Mouse (Mus musculus) heart, postnatal 0 days (tissue): ENCODE data around the gene Foxe3. TPM values are rescaled to one million over a fixed set of nuclear protein-coding genes. Genes with fewer than 3 reads are reported as not detected.

Experiments used
- ATAC-seq: fragments of 200-750 bp; cut with Nextera tagmentation; 2 replicates; pipeline ENCODE4 v1.8.0; 2017; ENCODE audit warnings: low read depth, moderate number of reproducible peaks, moderate library complexity; ENCODE audit not compliant: insufficient read depth
- DNase-seq: peaks from one replicate; pipeline ENCODE4 v3.0.0-alpha.2; 2016; ENCODE audit warnings: low spot score
- H3K27ac ChIP-seq: fragments of 300-500 bp; sonication (generic); 2 replicates; pipeline ENCODE4 v1.5.1; 2014; ENCODE audit warnings: low read depth, mild to moderate bottlenecking
- H3K27me3 ChIP-seq: fragments of 300-500 bp; sonication (generic); 2 replicates; pipeline ENCODE4 v1.6.1; 2014; ENCODE audit warnings: low read length, mixed read lengths; ENCODE audit not compliant: control insufficient read depth, insufficient read depth
- H3K36me3 ChIP-seq: fragments of 300-500 bp; sonication (generic); replicated peaks from 2 replicates; pipeline ENCODE4 v1.6.1; 2014; ENCODE audit warnings: low read length, mixed read lengths; ENCODE audit not compliant: control insufficient read depth, insufficient read depth
- H3K4me1 ChIP-seq: fragments of 300-500 bp; sonication (generic); 2 replicates; pipeline ENCODE4 v1.6.1; 2014; ENCODE audit warnings: antibody characterized with exemption; ENCODE audit not compliant: control insufficient read depth, insufficient read depth
- H3K4me2 ChIP-seq: fragments of 300-500 bp; sonication (generic); 2 replicates; pipeline ENCODE4 v1.6.1; 2014; ENCODE audit warnings: low read depth, mild to moderate bottlenecking, low read length, moderate library complexity
- H3K4me3 ChIP-seq: fragments of 300-500 bp; sonication (generic); 2 replicates; pipeline ENCODE4 v1.5.1; 2014; ENCODE audit warnings: low read depth, low read length
- H3K9ac ChIP-seq: fragments of 300-500 bp; sonication (generic); replicated peaks from 2 replicates; pipeline ENCODE4 v1.6.1; 2014; ENCODE audit warnings: low read depth, low read length, mixed read lengths
- H3K9me3 ChIP-seq: fragments of 300-500 bp; sonication (generic); replicated peaks from 2 replicates; pipeline ENCODE4 v1.6.1; 2016; ENCODE audit warnings: low read length; ENCODE audit not compliant: control insufficient read depth
- CTCF ChIP-seq: IDR thresholded peaks from 2 replicates; pipeline ENCODE4 v1.5.1; 2016; ENCODE audit warnings: antibody characterized with exemption, control low read depth, low read depth
- EP300 ChIP-seq: IDR thresholded peaks from 2 replicates; pipeline ENCODE4 v1.6.1; 2016; ENCODE audit warnings: antibody characterized with exemption, low read depth
- WGBS: fragments of 180-500 bp; shearing (Covaris S2); extraction: QIAGEN DNeasy Blood & Tissue Kit; methylation state at CpG from one replicate; pipeline ENCODE4 v1.1.7; 2014; 5-methylcytosine and 5-hydroxymethylcytosine counted together
- polyA plus RNA-seq: library from polyadenylated mRNA; unstranded; fragments of >200 nt; fragmentation: Nextera tagmentation; extraction: Ambion mirVana; gene quantifications from 2 replicates; pipeline ENCODE4 v1.2.1, GENCODE M21; 2015
- total RNA-seq: library from RNA; depleted of rRNA; stranded (reverse); fragments of >200 nt; gene quantifications from 2 replicates; pipeline ENCODE4 v1.2.3, GENCODE M21; 2014; ENCODE audit warnings: low replicate concordance

Gene Foxe3
- total and polyA plus RNA-seq, 2 experiments from 2014 or later = not detected

- ATAC-seq = peak; percentile 39
- Histone ChIP-seq H3K9ac (peak overlapping the region; percentile 41; the same call in 1 of the 2 replicates), H3K4me2 (peak overlapping the region; percentile 89), H3K9me3 (peaks cover 4% of the 10 kb centered on the region; the same call in 1 of the 2 replicates), H3K27me3 (peaks cover 97% of the 10 kb centered on the region), H3K4me1 (no peaks in the 10 kb centered on the region), H3K36me3 (no peaks in the 10 kb centered on the region), H3K4me3 (peak overlapping the region; percentile 65), H3K27ac (no peak overlapping the region)
- DNase-seq = no peak
- TF ChIP-seq CTCF (no peak), EP300 (no peak)
- 1% methylated on average over 97 of the region's 103 CpGs for WGBS
These were observed 17.6 kb downstream of the Foxe3 start for GRCm38 (mm10) chr4:114907951-114908828.

- peaks cover 97% of the 10 kb centered on the region for H3K27me3 ChIP-seq
- H3K4me2 ChIP-seq = peak overlapping the region; percentile 89
- no peak overlapping the region for H3K9ac ChIP-seq
- no peak for TF ChIP-seq EP300
- no peak for TF ChIP-seq CTCF
- no peak for ATAC-seq
- H3K36me3 ChIP-seq = no peaks in the 10 kb centered on the region
- H3K27ac ChIP-seq = no peak overlapping the region
- WGBS = 2% methylated on average over 67 of the region's 74 CpGs
- DNase-seq = no peak
- H3K4me3 ChIP-seq = peak overlapping the region; percentile 65
- H3K4me1 ChIP-seq = no peaks in the 10 kb centered on the region
- peaks cover 4% of the 10 kb centered on the region; the same call in 1 of the 2 replicates for H3K9me3 ChIP-seq
These were observed 18.5 kb downstream of the Foxe3 start for GRCm38 (mm10) chr4:114907056-114907917.

GRCm38 (mm10) chr4:114905969-114906680 is 19.7 kb downstream of the Foxe3 start:
- no peak for ATAC-seq
- Histone ChIP-seq H3K9me3 (peaks cover 4% of the 10 kb centered on the region; the same call in 1 of the 2 replicates), H3K4me1 (no peaks in the 10 kb centered on the region), H3K27me3 (peaks cover 98% of the 10 kb centered on the region), H3K27ac (no peak overlapping the region), H3K4me3 (no peak overlapping the region), H3K9ac (no peak overlapping the region), H3K4me2 (no peak overlapping the region), H3K36me3 (no peaks in the 10 kb centered on the region)
- WGBS = 27% methylated on average over 10 of the region's 10 CpGs
- no peak for TF ChIP-seq CTCF
- TF ChIP-seq EP300 = no peak
- no peak for DNase-seq

- 66% methylated on average over 3 of the region's 3 CpGs for WGBS
- Histone ChIP-seq H3K9ac (no peak overlapping the region), H3K36me3 (no peaks in the 10 kb centered on the region), H3K4me3 (no peak overlapping the region), H3K27ac (no peak overlapping the region), H3K9me3 (peaks cover 4% of the 10 kb centered on the region; the same call in 1 of the 2 replicates), H3K27me3 (peaks cover 98% of the 10 kb centered on the region), H3K4me1 (no peaks in the 10 kb centered on the region), H3K4me2 (no peak overlapping the region)
- TF ChIP-seq EP300 = no peak
- no peak for TF ChIP-seq CTCF
- ATAC-seq = no peak
- DNase-seq = no peak
These were observed 20.3 kb downstream of the Foxe3 start for GRCm38 (mm10) chr4:114905501-114905900.

- H3K4me2 ChIP-seq = no peak overlapping the region
- H3K9me3 ChIP-seq = peaks cover 4% of the 10 kb centered on the region; the same call in 1 of the 2 replicates
- no peak overlapping the region for H3K4me3 ChIP-seq
- TF ChIP-seq CTCF (no peak), EP300 (no peak)
- ATAC-seq (no peak), DNase-seq (no peak)
- H3K27ac ChIP-seq = no peak overlapping the region
- H3K9ac ChIP-seq = no peak overlapping the region
- peaks cover 99% of the 10 kb centered on the region for H3K27me3 ChIP-seq
- 9% methylated on average over 11 of the region's 11 CpGs for WGBS
- no peaks in the 10 kb centered on the region for H3K4me1 ChIP-seq
- no peaks in the 10 kb centered on the region for H3K36me3 ChIP-seq
These were observed 22.4 kb downstream of the Foxe3 start for GRCm38 (mm10) chr4:114903422-114903782.
